Mouse (Mus musculus): Measurements from ENCODE around the gene Abcb9.

DNA sequence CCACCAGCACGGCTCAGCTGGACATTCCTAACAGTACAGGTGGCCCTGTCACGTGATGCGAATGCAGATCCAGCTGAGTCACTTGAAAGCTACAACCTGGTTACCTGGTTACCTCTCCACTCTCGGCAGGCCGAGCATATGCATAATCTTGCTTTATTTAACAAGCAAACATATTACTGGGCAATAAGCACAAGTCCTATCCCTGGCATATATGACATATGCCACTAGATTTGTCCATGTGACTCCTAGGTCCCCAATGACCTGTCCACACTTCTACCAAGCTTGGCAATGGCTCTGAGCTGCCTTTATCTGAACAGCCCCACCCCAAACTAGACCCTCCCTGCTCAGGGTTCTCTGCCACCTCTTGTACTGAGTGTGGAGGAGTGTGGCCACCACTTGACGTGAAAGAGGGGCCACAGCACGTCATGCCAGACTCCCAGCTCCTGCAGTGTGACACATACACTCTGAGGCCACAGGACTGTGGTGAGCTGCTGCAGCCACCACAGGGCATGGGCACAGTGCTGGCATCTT, 79.2 kb downstream of the Abcb9 start:
- TF ChIP-seq CTCF (IDR thresholded peaks at IDR 0.05; ENCODE audit: low read depth) (no peak), EP300 (IDR thresholded peaks at IDR 0.05; ENCODE audit: low read depth) (no peak)
